Mouse (Mus musculus): ENCODE results near the gene Trpv2. TPM values are rescaled to one million over a fixed set of nuclear protein-coding genes. Genes with fewer than 3 reads are reported as not detected.
A peak's percentile ranks its signal among the peaks of the same experiment; 100 is the strongest.

The Trpv2 gene
- total RNA-seq, 2 experiments from 2014 or later, result 3.4 to 4.5 TPM

DNA sequence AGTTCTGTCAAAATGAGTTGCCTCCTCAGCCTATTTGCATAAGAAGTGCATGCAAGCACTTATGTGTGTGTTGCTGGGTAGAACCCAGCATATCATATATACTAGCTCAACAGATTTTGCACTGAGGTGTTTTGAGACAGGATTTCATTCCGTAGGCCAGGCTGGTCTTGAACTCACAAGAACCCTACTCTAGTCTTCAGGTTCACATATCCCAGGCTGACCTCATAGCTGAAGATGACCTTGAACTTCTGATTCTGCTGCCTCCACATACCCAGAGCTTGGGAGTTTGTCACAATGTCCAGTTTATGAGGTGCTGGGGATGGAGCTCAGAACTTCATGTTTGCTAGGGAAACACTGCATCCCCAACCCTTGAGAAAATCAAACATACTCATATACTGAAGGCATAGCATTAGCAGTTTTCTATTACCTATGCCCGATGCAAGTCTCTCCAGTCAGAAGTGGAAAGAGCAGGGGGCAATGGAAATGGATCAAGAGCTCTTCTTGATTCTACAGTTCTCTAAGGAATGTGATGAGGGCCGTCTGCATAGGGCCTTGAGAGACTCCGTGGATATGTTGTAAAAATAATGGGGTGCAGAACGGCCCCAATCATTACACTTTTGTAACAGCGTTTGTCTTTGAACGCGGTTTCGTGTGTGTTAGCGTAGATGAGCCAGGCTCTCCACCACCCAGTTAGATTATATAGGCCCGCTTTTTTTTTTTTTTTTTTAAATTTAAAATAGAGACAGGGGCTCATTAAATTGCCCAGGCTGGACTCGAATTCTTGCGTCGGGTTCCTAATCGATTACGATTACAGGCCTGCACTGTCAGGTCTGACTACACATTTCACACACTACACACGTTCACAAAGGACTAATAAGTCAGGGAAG is 27.7 kb downstream of the Trpv2 start:
- intact Hi-C loops (cut with DNase I), result loop anchor here (2.0 to 5.0 kb wide), 2 partner anchors 51 to 215 kb away; partner anchors contain the start of gene Ubb
- DNase-seq, result no peak

DNA sequence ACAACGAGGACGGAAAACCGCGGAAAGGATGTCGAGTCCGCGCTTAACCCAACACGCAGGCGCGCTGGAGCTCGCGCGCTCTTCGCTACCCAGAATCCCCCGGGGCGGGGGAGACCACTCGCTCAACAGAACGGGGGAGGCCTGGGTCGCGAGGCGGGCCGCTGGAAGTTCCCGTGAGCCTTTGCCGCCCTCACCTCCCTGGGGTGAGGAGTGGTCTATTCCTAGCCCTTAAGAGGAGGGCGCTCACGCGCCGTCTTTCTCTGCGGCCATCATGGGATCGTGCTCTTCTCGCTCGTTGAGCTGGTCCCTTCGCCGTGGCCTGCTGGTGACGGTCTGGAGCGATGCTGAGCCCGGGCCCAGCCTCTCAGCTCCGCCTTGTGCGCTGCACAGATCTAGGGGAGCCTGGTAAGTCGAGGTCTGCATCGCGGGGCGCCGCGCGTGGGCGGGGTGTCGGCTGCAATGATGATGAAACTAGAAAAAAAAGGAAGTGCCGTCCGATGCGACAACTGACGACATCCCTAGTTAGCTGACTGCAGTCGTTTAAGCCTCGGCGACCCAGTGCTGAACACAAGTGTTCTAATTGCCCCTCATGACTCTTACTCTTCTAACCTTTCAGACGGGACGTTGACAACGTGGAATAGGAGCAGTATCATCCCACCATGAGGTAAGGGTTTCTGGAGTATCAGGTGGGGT is 28.5 kb downstream of the Trpv2 start:
- DNase-seq, result peak; percentile 97
- intact Hi-C loops (cut with DNase I), result loop anchor here (2.0 to 5.0 kb wide), 2 partner anchors 52 to 215 kb away; partner anchors contain the start of gene Ubb

DNA sequence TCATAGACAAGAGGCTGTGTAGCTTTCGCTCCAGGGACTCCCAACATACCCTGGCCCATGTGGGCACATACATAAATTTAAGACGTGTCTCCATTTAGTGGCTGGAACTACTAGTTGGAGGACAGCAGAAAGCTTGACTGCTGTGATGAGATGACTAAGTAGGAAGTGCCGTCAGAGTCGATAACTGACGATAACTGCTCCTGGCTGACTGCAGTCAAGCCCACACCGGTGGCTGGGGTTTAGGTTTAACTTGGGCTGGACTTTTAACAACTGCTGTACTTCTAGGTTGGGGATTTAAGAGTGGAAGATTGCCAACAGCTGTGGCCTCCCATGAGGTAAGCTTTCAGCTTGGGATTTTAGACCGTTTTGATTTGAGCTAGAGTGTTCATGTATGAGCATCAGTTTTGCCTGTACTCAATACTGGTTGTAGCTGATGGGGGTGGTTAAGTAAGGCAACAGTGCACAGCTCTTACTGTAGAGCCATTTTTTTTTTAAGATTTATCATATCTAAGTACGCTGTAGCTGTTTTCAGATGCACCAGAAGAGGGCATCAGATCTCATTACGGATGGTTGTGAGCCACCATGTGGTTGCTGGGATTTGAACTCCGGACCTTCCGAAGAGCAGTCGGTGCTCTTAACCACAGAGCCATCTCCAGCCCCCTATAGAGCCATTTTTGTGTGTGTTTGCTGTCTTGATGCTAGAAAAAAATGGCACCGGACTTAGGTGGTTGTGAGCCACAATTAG is 29.2 kb downstream of the Trpv2 start:
- intact Hi-C loops (cut with DNase I), result loop anchor here (2.0 to 5.0 kb wide), 2 partner anchors 53 to 214 kb away; partner anchors contain the start of gene Ubb
- peak; percentile 8 to 26 for DNase-seq

DNA sequence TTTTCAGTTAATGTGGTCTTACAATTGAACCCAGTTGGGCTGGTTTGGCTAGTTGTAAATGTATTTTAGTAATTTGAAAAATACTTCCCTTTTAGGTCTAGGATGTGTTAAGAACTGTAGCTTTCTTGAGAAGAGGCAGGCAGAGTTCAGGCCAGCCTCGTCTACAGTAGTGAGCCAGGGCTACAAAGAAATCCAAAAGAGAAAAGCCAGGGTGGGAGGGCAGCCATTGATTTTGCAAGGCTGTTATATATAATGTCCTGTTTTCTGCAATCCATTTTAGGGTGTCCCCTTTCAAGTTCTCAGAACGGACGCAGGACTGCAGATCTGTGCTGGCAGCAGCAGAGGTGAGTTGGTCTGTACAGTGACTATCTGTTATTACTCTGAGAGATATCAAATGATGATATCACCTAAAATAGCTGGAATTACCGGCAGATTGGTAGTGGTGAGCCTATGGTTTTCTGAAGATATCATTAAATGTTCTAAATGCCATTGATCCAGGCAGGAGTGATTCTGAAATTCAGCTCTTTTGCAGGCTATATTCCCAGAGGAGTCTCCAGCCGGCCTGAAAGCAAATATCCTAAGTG is 29.9 kb downstream of the Trpv2 start:
- DNase-seq, result no peak
- intact Hi-C loops (cut with DNase I), result loop anchor here (5.0 kb wide), 1 partner anchor 213 kb away; no protein-coding TSS in a partner anchor

DNA sequence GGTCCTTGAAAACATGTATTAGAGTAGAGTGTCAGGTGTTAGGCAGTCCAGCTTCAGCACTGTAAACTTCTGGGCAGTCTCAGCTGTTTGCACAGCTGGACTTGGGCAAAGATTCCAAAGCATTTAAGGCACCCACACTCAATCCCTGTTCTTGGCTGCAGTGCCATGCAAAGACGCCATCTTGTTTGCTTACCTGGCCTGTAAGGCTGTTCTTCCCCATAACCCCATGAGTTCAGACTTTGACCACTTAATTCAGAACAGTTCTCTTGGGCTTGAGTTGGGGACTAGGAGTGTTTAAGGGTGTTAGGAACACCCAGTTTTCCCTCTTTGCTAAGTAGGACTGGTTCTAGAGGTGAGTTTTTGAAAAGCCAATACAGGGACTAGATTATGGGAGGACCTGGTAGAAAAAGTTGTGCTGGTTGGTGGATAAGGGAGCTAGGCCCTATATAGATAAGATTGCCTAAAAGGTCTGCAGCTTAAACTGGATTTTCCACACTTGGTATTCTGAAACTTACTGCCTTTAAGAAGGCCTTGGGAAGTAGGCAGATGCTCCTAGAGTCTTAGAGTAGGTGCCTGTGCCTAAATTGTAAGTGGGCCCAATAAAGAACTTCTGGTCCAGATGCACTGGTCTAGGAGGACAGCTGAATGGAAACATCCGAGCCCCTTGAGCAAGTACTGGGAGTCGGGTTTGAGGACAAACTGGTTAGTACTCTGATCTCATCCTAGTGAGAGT is 30.8 kb downstream of the Trpv2 start:
- intact Hi-C loops (cut with DNase I), result loop anchor here (5.0 kb wide), 1 partner anchor 212 kb away; no protein-coding TSS in a partner anchor
- no peak for DNase-seq

DNA sequence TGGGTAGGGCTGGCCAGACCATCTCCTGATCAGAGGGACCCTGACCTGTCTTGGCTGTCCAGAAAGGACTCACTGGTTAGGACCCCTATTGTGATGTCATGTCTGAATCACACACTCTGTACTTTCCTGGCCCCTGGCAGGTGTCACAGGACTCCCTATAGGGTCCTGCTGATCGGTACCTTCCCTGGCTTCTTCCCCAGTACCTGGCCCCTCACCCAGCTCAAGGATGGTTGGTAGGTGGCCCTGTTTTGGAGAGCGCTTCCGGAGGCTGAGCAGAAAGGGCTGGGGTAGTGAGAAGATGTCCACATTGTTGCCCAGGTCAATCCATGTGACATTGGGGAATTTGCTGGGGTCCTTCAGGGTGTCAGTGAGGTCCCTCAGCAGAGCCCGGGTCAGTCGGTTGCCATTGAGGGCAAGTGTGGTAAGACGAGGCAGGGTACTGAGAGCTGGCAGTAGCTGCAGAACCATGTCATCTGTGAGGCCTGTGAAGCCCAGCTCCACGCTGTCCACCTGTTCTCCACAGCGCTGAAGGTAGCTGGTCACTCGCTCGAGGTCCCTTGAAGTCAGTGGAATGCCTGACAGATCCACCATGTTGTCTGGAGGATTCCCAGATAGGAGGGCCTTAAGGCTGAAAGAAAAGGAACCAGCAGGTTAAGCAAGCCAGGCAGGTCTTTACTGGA is 31.5 kb downstream of the Trpv2 start:
- no peak for DNase-seq
- intact Hi-C loops (cut with DNase I), result no loop called here

DNA sequence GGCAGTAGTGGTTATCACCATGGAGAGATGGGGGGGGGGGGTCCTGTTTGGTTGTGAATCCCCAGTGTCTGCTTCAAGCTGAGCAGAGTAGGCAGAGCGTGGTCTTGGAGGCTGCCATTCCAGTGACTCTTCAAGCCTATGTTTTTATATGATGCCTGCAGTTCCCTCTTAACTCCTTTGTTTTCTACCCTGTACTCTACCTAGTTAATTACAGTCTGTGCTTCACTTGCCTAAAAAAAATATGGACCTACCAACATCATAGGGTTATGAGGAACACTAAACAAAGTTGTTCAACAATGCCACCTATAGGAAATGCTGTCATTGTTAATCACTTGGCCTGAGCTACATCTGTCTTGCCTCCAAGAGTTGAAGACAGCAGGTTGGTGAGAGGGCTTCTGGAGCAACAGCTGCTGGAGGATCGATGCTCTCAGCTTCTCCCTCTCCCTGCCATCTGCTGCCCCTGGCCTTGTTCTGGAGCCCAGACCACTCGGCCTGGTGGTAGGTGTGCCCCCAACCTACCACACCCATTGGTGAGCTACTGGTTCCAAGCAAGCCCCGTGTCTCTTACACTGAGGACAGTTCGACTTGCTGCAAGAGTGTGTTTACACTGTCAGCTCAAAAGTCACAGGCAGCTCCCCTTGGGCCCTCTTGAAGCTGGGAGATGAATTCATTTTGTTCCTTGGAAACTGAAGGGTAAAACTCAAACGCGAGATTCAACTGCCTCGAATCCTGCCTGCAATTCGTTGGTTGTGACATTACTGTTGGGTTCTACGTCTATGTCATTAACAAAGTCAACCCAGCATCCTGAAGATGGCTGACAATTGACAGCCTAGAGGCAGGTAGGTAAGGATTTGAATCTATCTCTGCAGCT is 32.2 kb downstream of the Trpv2 start:
- DNase-seq, result no peak

DNA sequence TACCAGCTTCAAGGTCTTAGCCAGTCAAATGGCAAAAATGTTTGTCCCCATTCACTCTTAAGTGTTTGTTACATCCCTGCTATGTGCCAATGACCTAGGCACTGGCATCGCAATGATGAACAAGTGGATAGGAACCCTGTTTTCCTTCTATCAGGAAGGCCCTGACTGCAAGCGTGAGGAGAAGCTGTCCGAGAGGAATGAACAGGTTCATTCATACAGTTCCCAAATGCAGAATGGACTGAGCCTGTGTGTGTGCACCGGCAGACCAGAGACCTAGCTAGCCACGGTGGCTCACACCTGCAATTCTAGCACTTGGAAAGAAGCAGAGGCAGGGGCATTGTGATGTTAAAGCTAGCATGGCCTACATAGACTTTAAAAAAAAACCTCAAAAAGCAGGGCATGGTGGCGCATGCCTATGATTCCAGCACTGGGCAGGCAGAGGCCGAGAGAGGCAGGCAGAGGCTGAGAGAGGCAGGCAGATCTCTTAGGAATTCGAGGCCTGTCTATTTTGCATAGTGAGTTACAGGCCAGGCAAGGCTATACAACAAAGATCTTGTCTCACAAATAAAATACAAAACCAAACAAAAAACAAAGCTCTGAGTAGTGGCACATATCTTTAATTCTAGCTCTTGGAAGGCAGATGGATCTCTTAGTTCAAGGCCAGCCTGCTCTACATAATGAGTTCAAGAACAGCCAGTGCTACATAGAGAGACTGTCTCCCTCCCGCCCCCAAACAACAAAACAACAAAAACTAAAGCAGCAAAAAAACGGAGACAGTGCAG is 33.1 kb downstream of the Trpv2 start:
- no peak for DNase-seq
- intact Hi-C loops (cut with DNase I), result no loop called here

More for the DNA sequence above, 32.2 kb downstream of the Trpv2 start:
- intact Hi-C loops (cut with DNase I), result no loop called here

DNA sequence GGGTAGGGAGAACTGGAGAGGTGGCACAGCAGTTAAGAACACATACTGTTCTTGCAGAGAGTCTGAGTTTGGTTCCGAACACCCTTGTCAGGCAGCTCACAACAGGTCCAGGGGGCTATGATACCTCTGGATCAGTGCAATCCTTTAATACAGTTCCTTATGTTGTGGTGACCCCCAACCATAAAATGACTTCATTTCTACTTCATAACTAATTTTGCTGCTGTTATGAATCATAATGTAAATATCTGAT is 33.6 kb downstream of the Trpv2 start:
- DNase-seq, result no peak
- intact Hi-C loops (cut with DNase I), result no loop called here

DNA sequence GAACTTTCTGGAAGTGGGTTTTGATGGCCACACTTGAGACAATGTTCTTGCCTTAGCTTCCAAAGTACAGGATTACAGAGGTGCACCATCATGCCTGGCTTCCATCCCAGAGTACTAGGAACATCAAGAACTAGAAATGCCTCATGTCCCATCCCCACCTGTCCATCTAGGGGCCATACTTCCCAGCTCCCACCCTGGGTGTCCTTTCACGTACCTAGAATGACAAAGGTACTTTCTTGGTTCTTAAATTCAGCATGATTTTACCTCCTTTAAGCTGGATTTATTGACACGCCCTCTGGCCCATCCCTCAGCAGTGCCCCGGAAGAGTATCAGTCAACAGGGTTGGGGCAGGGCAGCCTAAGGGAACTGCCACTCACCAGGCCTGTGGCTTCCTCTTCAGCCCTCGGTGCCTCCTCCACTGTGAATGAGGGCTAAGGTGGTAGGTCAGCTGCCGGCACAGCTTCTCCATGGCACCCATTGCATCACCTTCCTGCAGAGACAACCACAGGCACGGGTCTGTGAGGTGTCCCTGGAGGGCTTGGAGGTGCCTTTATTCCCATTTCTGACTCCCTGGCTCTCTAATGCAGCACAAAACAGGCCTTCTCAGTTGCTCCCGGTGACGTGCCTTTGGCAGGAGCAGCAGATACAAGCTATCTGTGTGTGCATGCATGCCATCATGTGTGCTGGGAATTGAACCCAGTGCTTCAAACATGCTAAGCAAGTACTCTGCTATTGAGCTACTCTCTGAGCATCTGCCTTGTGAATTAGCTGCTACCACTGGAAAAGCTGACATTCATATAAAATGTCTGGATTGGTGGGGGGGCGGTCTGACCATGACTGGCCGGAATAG is 34.8 kb downstream of the Trpv2 start:
- DNase-seq, result no peak
- intact Hi-C loops (cut with DNase I), result no loop called here

DNA sequence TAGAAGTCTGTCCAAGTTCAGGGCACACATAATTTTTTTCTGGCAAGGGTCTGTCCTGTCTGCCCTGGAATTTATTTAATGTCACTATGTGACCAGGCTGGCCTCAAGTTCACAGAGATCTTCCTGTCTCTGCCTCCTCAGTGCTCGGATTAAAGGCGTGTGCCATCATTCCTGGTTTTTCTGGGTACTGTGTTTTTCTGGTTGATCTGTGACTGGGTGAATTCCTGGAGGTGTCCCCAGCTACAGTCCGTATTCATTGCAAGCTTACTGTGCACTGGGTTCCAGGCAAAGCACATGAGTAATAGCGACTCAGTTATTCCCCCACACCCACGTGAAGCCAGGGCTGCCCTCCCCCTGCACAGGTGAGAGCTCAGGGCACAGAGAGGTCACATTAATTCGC is 36.0 kb downstream of the Trpv2 start:
- DNase-seq, result no peak
- intact Hi-C loops (cut with DNase I), result no loop called here

DNA sequence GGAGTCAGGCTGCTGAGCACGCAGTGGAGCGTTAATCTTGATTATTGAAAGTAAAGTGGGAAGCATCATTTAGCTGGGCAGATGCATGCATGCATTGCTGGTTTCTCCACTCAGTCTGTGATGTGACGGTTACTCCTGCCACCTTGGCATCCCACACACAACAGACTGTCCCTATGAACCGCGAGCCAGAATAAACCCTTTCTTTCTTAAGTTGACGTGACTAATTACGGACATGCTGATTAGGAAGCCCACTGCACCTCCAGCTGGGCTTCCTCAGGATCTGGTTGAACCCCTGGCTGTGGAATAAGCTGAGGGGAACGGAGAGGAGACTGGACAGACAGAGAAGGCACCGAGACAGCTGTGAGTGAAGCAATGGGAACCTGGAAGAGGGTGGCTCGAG is 38.3 kb downstream of the Trpv2 start:
- DNase-seq, result no peak
- intact Hi-C loops (cut with DNase I), result loop anchor here (1.0 to 2.0 kb wide), 2 partner anchors 36 to 63 kb away; partner anchors contain the start of genes Lrrc75a and Mmgt2

DNA sequence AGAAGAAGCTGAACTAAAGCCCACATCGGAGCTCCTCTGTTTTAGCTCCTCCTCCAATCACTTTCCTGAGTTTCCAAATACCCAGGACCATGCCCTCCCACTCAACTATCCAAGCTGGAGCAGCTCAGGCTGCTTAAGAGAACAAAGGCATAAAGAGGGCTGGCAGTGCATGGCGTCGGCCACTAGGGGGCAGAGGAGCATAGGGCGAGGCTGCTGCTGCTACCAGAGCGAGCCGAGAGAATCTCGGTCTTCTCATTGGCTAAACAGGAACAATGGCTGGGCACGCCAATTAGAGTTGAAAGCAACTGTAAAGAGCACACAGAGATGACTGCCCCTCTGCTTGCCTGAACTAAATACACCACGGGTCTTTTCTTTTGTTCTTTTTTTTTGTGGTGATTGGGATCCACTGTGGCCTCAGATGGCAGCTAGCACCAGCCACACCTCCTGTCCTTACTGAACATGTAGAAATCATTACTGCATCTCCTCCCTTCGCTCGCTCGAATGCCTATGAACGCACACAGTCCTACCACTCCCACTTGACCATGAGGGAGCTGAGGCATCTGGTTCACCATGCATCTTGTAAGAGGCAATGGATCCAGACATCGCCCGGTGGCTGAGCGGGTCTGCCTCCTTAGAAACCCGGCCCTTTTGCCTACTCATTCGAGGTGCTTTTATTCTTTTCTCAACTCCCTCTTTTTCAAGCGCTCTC is 39.5 kb downstream of the Trpv2 start:
- intact Hi-C loops (cut with DNase I), result loop anchor here (1.0 to 2.0 kb wide), 2 partner anchors 35 to 61 kb away; partner anchors contain the start of genes Lrrc75a and Mmgt2
- peak; percentile 94 to 96 for DNase-seq

DNA sequence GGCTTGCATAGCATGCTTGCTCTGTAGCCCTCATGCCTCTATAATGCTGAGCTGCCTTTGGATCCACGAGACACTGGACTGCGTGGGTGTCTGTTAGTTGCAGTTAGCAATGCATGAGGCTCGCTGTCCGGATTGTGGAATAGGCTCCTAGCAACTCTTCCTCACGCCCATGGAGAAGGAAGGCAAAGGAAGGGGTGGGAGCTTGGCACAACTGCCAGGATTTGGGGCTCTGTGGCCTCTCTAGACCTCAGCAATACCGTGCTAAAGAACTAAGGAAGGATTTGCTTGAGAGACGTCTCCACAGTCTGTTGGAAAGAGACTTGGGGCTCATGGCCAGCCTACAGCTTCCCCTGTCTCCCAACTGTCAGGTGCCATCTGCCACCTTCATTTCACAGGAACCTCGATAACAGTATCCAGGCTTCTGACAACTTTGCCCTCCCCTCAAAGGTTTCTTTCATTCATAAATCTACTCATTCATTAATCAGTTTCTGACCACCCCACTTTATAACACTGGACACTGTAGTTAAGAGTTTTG is 40.7 kb downstream of the Trpv2 start:
- intact Hi-C loops (cut with DNase I), result no loop called here
- DNase-seq, result no peak

DNA sequence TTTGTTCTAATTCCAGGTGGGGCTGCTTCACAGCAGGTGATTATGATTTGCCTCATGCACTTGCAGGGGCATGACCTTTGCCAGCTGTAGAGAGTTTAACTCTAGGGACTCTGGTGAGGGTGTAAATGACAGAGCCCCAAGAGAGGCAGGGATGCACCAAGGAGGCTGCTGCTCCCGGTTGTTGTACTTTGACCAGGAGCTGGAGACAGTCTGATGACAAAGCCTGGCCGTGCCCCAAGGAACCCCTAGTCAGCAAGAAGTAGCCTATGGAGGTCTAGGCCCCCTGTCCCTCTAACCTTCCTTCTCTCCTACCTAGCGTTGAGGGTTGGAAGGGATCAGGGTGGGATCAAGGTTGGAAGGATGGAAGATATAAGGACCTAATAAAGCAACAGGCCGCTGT is 41.2 kb downstream of the Trpv2 start:
- intact Hi-C loops (cut with DNase I), result no loop called here
- no peak for DNase-seq

DNA sequence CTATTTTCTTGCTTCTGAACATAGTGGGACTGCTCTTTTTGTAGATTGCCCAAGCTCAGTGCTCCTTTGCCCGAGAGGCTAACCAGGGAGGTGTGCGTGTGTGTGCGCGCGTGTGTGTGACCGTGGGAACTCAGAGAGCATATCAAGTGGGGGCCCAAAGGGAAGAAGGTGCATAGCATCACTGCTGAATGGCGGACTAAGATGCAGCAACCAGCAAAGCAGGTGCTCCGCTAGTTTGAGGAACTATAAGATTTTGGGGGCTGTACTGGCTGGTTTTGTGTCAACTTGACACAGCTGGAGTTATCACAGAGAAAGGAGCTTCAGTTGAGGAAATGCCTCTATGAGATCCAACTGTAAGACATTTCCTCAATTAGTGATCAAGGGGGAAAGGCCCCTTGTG is 46.8 kb downstream of the Trpv2 start:
- intact Hi-C loops (cut with DNase I), result no loop called here

More for the DNA sequence above, 46.8 kb downstream of the Trpv2 start:
- no peak for DNase-seq
